Mouse (Mus musculus) duodenum, adult 2 months (tissue): ENCODE measurements around the gene Cdc42bpg. TPM values are rescaled to one million over a fixed set of nuclear protein-coding genes. Genes with fewer than 3 reads are reported as not detected.

Source experiments
- polyA plus RNA-seq: library from polyadenylated mRNA; depleted of rRNA; stranded (reverse); fragments of >200 nt; gene quantifications from 2 replicates; pipeline ENCODE4 v1.2.3, GENCODE M21; 2012; ENCODE audit warnings: low replicate concordance; rRNA removed

Gene Cdc42bpg
- polyA plus RNA-seq, result 35.7 and 40.2 TPM in 2 replicates

DNA sequence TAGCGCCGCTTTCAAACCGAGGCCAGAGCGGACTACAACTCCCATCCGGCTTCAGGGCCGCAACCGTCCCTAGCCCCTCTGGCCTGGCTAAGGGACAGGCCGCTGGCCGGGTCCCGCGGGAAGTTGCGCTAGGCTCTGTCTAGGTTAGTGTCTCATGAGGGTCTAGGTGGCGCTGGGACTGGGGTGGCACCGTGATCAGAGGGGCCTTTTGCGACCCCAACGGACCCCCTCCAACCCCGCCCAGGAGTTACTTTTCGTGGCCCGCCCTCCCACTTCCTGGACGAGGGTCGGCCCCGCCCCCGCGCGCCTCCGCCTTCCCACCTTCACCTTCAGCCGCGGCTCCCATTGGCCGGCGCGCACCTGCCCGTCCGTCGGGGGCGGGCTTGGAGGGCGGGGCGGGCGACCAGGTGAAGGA is at the start of gene Cdc42bpg:
Gene Cdc42bpg, plus strand, starts transcription at position 320 of the 415 bp plus-strand sequence.

DNA sequence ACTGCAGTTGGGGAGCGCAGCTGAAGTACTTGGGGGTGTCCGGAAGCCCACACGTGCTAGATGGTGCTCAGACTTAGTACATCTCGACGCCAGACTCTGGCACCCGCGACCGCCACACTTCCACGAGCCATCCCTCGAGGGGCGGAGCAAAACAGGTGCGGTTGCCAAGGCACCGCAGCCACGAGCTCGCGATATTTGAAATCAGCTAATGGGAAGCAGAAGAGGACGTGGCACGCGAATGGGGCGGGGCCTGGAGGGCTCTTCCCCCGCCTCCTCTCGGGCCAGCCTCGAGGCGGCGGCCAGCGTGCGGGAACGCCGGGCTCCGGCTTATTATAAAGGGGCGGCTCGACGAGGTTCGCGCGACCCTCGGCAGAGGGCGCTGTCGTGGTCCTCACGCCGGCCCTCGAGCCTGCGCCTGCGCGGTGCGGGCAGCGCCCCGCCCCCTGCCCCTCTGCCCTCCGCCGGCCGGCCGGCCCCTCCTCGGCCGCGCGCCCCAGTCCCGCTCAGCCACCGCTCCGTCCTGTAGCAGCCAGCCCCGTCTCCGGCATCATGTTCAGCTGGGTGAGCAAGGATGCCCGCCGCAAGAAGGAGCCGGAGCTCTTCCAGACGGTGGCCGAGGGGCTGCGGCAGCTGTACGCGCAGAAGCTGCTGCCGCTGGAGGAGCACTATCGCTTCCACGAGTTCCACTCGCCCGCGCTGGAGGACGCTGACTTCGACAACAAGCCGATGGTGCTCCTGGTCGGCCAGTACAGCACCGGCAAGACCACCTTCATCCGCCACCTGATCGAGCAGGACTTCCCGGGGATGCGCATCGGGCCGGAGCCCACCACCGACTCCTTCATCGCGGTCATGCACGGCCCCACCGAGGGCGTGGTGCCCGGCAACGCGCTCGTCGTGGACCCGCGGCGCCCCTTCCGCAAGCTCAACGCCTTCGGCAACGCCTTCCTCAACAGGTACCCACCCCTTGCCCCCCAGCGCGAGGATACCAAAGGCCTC is 29.5 kb upstream of the Cdc42bpg start, which contains the start of gene Ehd1:
Gene Ehd1, plus strand, starts transcription at position 300 of the 996 bp plus-strand sequence.

DNA sequence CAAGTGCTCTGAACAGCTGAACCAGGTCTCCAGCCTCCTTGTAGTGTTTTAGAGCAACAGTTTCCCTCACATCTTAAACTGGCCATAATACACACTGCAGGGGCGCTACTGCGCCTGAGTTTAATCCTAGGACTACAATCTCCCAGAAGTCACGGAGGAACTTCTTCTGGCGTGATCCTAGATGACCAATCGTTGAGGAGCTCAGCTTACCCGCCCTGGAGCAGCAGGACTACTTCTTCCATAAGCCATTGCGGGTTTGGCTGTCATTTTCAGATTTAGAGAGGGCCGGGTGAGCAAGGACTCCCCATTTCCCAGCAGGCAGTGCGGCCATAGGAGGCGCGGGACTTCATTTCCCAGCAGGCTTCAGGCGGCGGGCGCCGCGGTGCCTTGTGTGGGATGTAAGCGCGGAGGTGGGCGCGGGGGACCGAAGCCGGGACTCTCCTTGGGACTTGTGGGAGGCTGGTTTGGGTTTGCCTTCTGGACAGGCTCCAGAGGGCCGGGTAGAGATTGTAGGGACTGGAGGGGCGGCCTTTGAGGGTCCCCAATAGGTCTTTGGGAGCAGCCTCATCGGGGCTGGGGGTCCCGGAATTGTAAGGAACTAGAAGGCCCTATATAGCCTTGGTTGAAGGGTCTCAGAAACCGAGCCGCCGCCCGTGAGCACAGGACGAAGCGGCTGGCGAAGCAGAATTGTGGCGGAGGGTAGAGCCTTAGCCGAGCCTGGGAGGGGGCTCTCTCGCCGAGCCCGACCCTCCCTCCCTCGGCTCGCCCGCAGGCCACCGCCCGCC is 28.6 kb downstream of the Cdc42bpg start, which contains the start of gene Men1:
Gene Men1, plus strand, starts transcription at position 307 of the 785 bp plus-strand sequence.

DNA sequence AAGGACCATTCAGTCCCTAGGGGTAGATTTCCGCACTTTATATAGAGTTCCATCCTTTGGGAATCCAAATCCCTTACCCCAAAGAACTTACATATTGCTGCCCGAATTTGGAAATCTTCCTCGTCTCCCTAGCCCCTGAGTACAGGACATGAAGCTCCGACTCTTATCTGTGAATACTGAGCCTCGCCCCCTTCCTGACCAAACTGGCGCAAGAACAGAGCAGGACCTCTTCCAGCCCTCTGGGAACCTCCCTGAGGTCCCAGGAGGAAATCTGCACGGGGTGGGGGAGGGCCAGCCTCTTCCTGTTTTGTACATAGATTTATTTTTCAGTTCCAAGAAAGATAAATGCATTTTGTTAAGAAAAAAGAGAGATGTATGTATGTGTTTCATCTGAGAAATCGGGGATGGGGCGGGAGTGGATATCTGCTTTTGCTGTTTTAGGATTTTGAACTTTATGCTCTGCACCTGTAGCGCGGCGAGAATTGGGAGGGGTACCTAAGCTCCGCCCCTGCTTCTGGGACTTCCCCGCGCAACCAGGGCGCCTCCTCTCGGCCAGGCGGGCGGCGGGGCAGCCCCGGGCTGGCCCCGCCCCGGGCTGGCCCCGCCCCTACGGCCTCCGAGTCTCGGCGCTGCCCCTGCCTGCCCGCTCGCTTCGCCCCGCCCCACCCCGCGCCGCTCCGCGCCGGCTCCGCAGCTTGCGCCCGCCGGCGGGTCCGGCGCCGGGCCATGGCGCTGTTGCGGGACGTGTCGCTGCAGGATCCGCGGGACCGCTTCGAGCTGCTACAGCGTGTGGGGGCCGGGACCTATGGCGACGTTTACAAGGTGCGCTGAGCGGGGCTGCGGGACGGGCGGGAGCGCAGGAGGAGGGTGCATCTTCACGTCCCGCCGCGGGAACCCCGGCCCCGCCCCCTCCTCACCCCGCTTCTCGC is 34.5 kb downstream of the Cdc42bpg start, which contains the start of gene Map4k2:
Gene Map4k2, plus strand, starts transcription at position 612 of the 929 bp plus-strand sequence.

DNA sequence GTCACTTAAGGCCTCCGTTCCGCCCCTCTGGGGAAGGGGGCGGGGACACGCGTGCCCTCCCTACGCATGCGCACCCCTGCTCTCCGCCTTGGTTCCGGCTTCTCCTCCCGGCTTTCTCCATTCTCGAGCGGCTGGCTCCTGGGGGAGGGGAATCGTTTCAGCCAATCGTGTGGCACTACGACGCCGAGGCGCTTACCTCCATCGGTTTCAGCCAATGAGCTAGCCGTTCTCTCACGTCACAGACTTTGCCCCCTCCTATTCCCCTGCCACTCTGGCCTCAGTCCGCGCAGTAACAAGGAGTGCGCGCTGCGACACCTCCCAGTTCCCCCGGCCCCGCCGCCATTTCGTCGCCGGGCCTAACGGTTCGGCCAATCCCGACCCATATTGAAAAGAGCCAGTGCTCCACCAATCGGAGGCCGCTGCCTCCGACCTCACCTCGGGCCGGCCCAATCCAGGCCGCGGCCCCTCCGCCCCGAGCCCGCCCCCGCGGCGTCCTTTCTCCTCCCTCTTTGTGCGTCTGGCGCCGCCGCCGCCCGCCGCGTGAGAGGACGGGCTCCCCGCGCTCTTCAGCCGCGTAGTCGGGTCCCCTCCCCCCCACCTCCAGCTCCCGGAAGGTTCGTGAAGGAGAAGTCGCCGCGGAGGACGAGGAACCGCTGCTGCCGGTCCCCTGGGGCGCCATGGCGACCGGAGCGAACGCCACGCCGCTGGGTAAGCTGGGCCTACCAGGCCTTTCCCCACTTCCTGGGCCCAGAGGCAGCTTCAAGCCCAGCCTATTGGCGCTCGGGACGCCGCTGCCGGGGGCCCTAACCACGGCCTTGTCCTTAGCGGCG is 57.4 kb downstream of the Cdc42bpg start, which contains the start of gene Sf1:
Gene Sf1, plus strand, starts transcription at position 280 of the 830 bp plus-strand sequence.

Other genes starting within 250 kb of the Cdc42bpg start
- 11.4 and 11.7 TPM in 2 replicates for gene Mrpl49, start 248.7 kb upstream of the Cdc42bpg start, polyA plus RNA-seq
- gene Fau, start 248.6 kb upstream of the Cdc42bpg start, polyA plus RNA-seq, result 1,687 and 2,398 TPM in 2 replicates
- gene Znhit2, start 245.3 kb upstream of the Cdc42bpg start, polyA plus RNA-seq, result 63.5 and 115 TPM in 2 replicates
- 57.9 and 67.5 TPM in 2 replicates for gene Tm7sf2, start 238.1 kb upstream of the Cdc42bpg start, polyA plus RNA-seq
- gene Vps51, start 229.2 kb upstream of the Cdc42bpg start, polyA plus RNA-seq, result 42.6 and 68.1 TPM in 2 replicates
- gene Tmem262, start 226.4 kb upstream of the Cdc42bpg start, polyA plus RNA-seq, result not detected in 2 replicates
- gene Gm28374, start 224.2 kb upstream of the Cdc42bpg start, polyA plus RNA-seq, result 0.21 and 0.28 TPM in 2 replicates
- 103 and 136 TPM in 2 replicates for gene Zfpl1, start 221.5 kb upstream of the Cdc42bpg start, polyA plus RNA-seq
- gene Cdca5, start 221.5 kb upstream of the Cdc42bpg start, polyA plus RNA-seq, result 2.0 and 2.6 TPM in 2 replicates
- gene AC131692.1, start 212.0 kb upstream of the Cdc42bpg start, polyA plus RNA-seq, result not detected in 2 replicates
- 39.6 and 913 TPM in 2 replicates for gene Naaladl1, start 200.7 kb upstream of the Cdc42bpg start, polyA plus RNA-seq
- gene Sac3d1, start 187.8 kb upstream of the Cdc42bpg start, polyA plus RNA-seq, result 53.0 and 57.0 TPM in 2 replicates
- 52.8 and 64.5 TPM in 2 replicates for gene Snx15, start 178.2 kb upstream of the Cdc42bpg start, polyA plus RNA-seq
- gene Batf2, start 165.5 kb upstream of the Cdc42bpg start, polyA plus RNA-seq, result 76.0 and 120 TPM in 2 replicates
- 116 and 148 TPM in 2 replicates for gene Arl2, start 164.9 kb upstream of the Cdc42bpg start, polyA plus RNA-seq
- 0.43 and 0.57 TPM in 2 replicates for gene Majin, start 122.1 kb upstream of the Cdc42bpg start, polyA plus RNA-seq
- gene Gpha2, start 80.1 kb upstream of the Cdc42bpg start, polyA plus RNA-seq, result 0.25 and 1.1 TPM in 2 replicates
- gene Ppp2r5b, start 70.6 kb upstream of the Cdc42bpg start, polyA plus RNA-seq, result 69.7 and 212 TPM in 2 replicates
- 57.3 and 66.7 TPM in 2 replicates for gene Atg2a, start 64.8 kb upstream of the Cdc42bpg start, polyA plus RNA-seq
- gene Ehd1, start 29.7 kb upstream of the Cdc42bpg start, polyA plus RNA-seq, result 468 and 699 TPM in 2 replicates
- 30.8 and 32.3 TPM in 2 replicates for gene Men1, start 28.5 kb downstream of the Cdc42bpg start, polyA plus RNA-seq
- gene Map4k2, start 34.7 kb downstream of the Cdc42bpg start, polyA plus RNA-seq, result 59.4 and 76.0 TPM in 2 replicates
- 183 TPM in 2 replicates for gene Sf1, start 57.2 kb downstream of the Cdc42bpg start, polyA plus RNA-seq
- gene Pygm, start 77.9 kb downstream of the Cdc42bpg start, polyA plus RNA-seq, result 4.6 and 7.3 TPM in 2 replicates
- 36.3 and 40.8 TPM in 2 replicates for gene Rasgrp2, start 92.9 kb downstream of the Cdc42bpg start, polyA plus RNA-seq
- 2.0 and 4.5 TPM in 2 replicates for gene Nrxn2, start 112.3 kb downstream of the Cdc42bpg start, polyA plus RNA-seq
- gene Slc22a12, start 236.6 kb downstream of the Cdc42bpg start, polyA plus RNA-seq, result 0.23 TPM in 1 of 2 replicates, not detected in the other